Mouse (Mus musculus): ENCODE measurements around the gene Igf2r. TPM values are rescaled to one million over a fixed set of nuclear protein-coding genes. Genes with fewer than 3 reads are reported as not detected.

The Igf2r gene
- polyA plus RNA-seq, 1 experiment from 2014 or later: 21.7 TPM

- Histone ChIP-seq H3K36me3 (ENCODE audit: control insufficient read depth, insufficient read depth, low read length) (peaks cover 3% of the 10 kb centered on the region; the same call in 1 of the 2 replicates), H3K27ac (ENCODE audit: low read depth, low read length) (no peak overlapping the region), H3K4me1 (replicated peaks; ENCODE audit: control insufficient read depth, insufficient read depth, low read length) (no peaks in the 10 kb centered on the region), H3K27me3 (ENCODE audit: control insufficient read depth, insufficient read depth, low read length) (no peaks in the 10 kb centered on the region), H3K4me2 (ENCODE audit: low read depth, low read length, severe bottlenecking) (no peak overlapping the region), H3K9me3 (ENCODE audit: control insufficient read depth, low read length) (no peaks in the 10 kb centered on the region), H3K9ac (ENCODE audit: low read length) (no peak overlapping the region), H3K4me3 (ENCODE audit: low read depth, low read length) (no peak overlapping the region)
- 90% methylated on average over 7 of the region's 7 CpGs for WGBS
- no peak for DNase-seq (ENCODE audit: low spot score)
- ATAC-seq (replicated peaks; ENCODE audit: low FRiP score): no peak
Observed at GRCm38 (mm10) chr17:12718251-12718650, 51.2 kb downstream of the Igf2r start.

- DNase-seq (ENCODE audit: low spot score): no peak
- no peak overlapping the region for H3K9ac ChIP-seq (ENCODE audit: low read length)
- peaks cover 3% of the 10 kb centered on the region; the same call in 1 of the 2 replicates for H3K36me3 ChIP-seq (ENCODE audit: control insufficient read depth, insufficient read depth, low read length)
- 93% methylated on average over 4 of the region's 4 CpGs for WGBS
- H3K4me3 ChIP-seq (ENCODE audit: low read depth, low read length): no peak overlapping the region
- no peaks in the 10 kb centered on the region for H3K27me3 ChIP-seq (ENCODE audit: control insufficient read depth, insufficient read depth, low read length)
- no peak overlapping the region for H3K27ac ChIP-seq (ENCODE audit: low read depth, low read length)
- H3K4me1 ChIP-seq (replicated peaks; ENCODE audit: control insufficient read depth, insufficient read depth, low read length): no peaks in the 10 kb centered on the region
- H3K9me3 ChIP-seq (ENCODE audit: control insufficient read depth, low read length): no peaks in the 10 kb centered on the region
- ATAC-seq (replicated peaks; ENCODE audit: low FRiP score): no peak
- no peak overlapping the region for H3K4me2 ChIP-seq (ENCODE audit: low read depth, low read length, severe bottlenecking)
Observed at GRCm38 (mm10) chr17:12717445-12717844, 52.0 kb downstream of the Igf2r start.

GRCm38 (mm10) chr17:12715032-12715431, 54.4 kb downstream of the Igf2r start:
- no peak overlapping the region for H3K4me3 ChIP-seq (ENCODE audit: low read depth, low read length)
- H3K9ac ChIP-seq (ENCODE audit: low read length): no peak overlapping the region
- 88% methylated on average over 1 of the region's 1 CpGs for WGBS
- H3K4me1 ChIP-seq (replicated peaks; ENCODE audit: control insufficient read depth, insufficient read depth, low read length): no peaks in the 10 kb centered on the region
- H3K27me3 ChIP-seq (ENCODE audit: control insufficient read depth, insufficient read depth, low read length): no peaks in the 10 kb centered on the region
- H3K4me2 ChIP-seq (ENCODE audit: low read depth, low read length, severe bottlenecking): no peak overlapping the region
- no peak overlapping the region for H3K27ac ChIP-seq (ENCODE audit: low read depth, low read length)
- DNase-seq (ENCODE audit: low spot score): no peak
- ATAC-seq (replicated peaks; ENCODE audit: low FRiP score): no peak
- H3K9me3 ChIP-seq (ENCODE audit: control insufficient read depth, low read length): no peaks in the 10 kb centered on the region
- peaks cover 3% of the 10 kb centered on the region; the same call in 1 of the 2 replicates for H3K36me3 ChIP-seq (ENCODE audit: control insufficient read depth, insufficient read depth, low read length)

- Histone ChIP-seq H3K4me2 (ENCODE audit: low read depth, low read length, severe bottlenecking) (no peak overlapping the region), H3K27me3 (ENCODE audit: control insufficient read depth, insufficient read depth, low read length) (no peaks in the 10 kb centered on the region), H3K36me3 (ENCODE audit: control insufficient read depth, insufficient read depth, low read length) (peaks cover 3% of the 10 kb centered on the region; the same call in 1 of the 2 replicates), H3K4me1 (replicated peaks; ENCODE audit: control insufficient read depth, insufficient read depth, low read length) (no peaks in the 10 kb centered on the region), H3K27ac (ENCODE audit: low read depth, low read length) (no peak overlapping the region), H3K9me3 (ENCODE audit: control insufficient read depth, low read length) (no peaks in the 10 kb centered on the region), H3K4me3 (ENCODE audit: low read depth, low read length) (no peak overlapping the region), H3K9ac (ENCODE audit: low read length) (no peak overlapping the region)
- no peak for DNase-seq (ENCODE audit: low spot score)
- ATAC-seq (replicated peaks; ENCODE audit: low FRiP score): no peak
- WGBS: 90% methylated on average over 5 of the region's 5 CpGs
Observed at GRCm38 (mm10) chr17:12714080-12714561, 55.3 kb downstream of the Igf2r start.

- Histone ChIP-seq H3K27ac (ENCODE audit: low read depth, low read length) (no peak overlapping the region), H3K9ac (ENCODE audit: low read length) (no peak overlapping the region), H3K4me2 (ENCODE audit: low read depth, low read length, severe bottlenecking) (no peak overlapping the region), H3K9me3 (ENCODE audit: control insufficient read depth, low read length) (no peaks in the 10 kb centered on the region), H3K27me3 (ENCODE audit: control insufficient read depth, insufficient read depth, low read length) (no peaks in the 10 kb centered on the region), H3K4me3 (ENCODE audit: low read depth, low read length) (no peak overlapping the region), H3K36me3 (ENCODE audit: control insufficient read depth, insufficient read depth, low read length) (peaks cover 3% of the 10 kb centered on the region; the same call in 1 of the 2 replicates), H3K4me1 (replicated peaks; ENCODE audit: control insufficient read depth, insufficient read depth, low read length) (no peaks in the 10 kb centered on the region)
- WGBS: 79% methylated on average over 3 of the region's 3 CpGs
- ATAC-seq (replicated peaks; ENCODE audit: low FRiP score) (no peak), DNase-seq (ENCODE audit: low spot score) (no peak)
Observed at GRCm38 (mm10) chr17:12712993-12713392, 56.5 kb downstream of the Igf2r start.

- no peak overlapping the region for H3K4me2 ChIP-seq (ENCODE audit: low read depth, low read length, severe bottlenecking)
- no peak overlapping the region for H3K27ac ChIP-seq (ENCODE audit: low read depth, low read length)
- H3K9me3 ChIP-seq (ENCODE audit: control insufficient read depth, low read length): no peaks in the 10 kb centered on the region
- no peak overlapping the region for H3K4me3 ChIP-seq (ENCODE audit: low read depth, low read length)
- peaks cover 3% of the 10 kb centered on the region; the same call in 1 of the 2 replicates for H3K36me3 ChIP-seq (ENCODE audit: control insufficient read depth, insufficient read depth, low read length)
- no peaks in the 10 kb centered on the region for H3K27me3 ChIP-seq (ENCODE audit: control insufficient read depth, insufficient read depth, low read length)
- DNase-seq (ENCODE audit: low spot score) (no peak), ATAC-seq (replicated peaks; ENCODE audit: low FRiP score) (no peak)
- no peak overlapping the region for H3K9ac ChIP-seq (ENCODE audit: low read length)
- no peaks in the 10 kb centered on the region for H3K4me1 ChIP-seq (replicated peaks; ENCODE audit: control insufficient read depth, insufficient read depth, low read length)
Observed at GRCm38 (mm10) chr17:12712191-12712590, 57.3 kb downstream of the Igf2r start.

- ATAC-seq (replicated peaks; ENCODE audit: low FRiP score) (no peak), DNase-seq (ENCODE audit: low spot score) (no peak)
- no peaks in the 10 kb centered on the region for H3K27me3 ChIP-seq (ENCODE audit: control insufficient read depth, insufficient read depth, low read length)
- WGBS: 98% methylated on average over 2 of the region's 2 CpGs
- H3K9me3 ChIP-seq (ENCODE audit: control insufficient read depth, low read length): no peaks in the 10 kb centered on the region
- no peaks in the 10 kb centered on the region for H3K4me1 ChIP-seq (replicated peaks; ENCODE audit: control insufficient read depth, insufficient read depth, low read length)
- H3K27ac ChIP-seq (ENCODE audit: low read depth, low read length): no peak overlapping the region
- H3K9ac ChIP-seq (ENCODE audit: low read length): no peak overlapping the region
- no peaks in the 10 kb centered on the region; the same call in 1 of the 2 replicates for H3K36me3 ChIP-seq (ENCODE audit: control insufficient read depth, insufficient read depth, low read length)
- no peak overlapping the region for H3K4me3 ChIP-seq (ENCODE audit: low read depth, low read length)
- no peak overlapping the region for H3K4me2 ChIP-seq (ENCODE audit: low read depth, low read length, severe bottlenecking)
Observed at GRCm38 (mm10) chr17:12710976-12711375, 58.5 kb downstream of the Igf2r start.

GRCm38 (mm10) chr17:12710050-12710780, 59.2 kb downstream of the Igf2r start:
- Histone ChIP-seq H3K4me2 (ENCODE audit: low read depth, low read length, severe bottlenecking) (no peak overlapping the region), H3K9me3 (ENCODE audit: control insufficient read depth, low read length) (no peaks in the 10 kb centered on the region), H3K4me3 (ENCODE audit: low read depth, low read length) (no peak overlapping the region), H3K27ac (ENCODE audit: low read depth, low read length) (no peak overlapping the region), H3K9ac (ENCODE audit: low read length) (no peak overlapping the region), H3K36me3 (ENCODE audit: control insufficient read depth, insufficient read depth, low read length) (no peaks in the 10 kb centered on the region; the same call in 1 of the 2 replicates), H3K27me3 (ENCODE audit: control insufficient read depth, insufficient read depth, low read length) (no peaks in the 10 kb centered on the region), H3K4me1 (replicated peaks; ENCODE audit: control insufficient read depth, insufficient read depth, low read length) (no peaks in the 10 kb centered on the region)
- DNase-seq (ENCODE audit: low spot score) (no peak), ATAC-seq (replicated peaks; ENCODE audit: low FRiP score) (no peak)
- WGBS: 83% methylated on average over 13 of the region's 13 CpGs

- H3K9ac ChIP-seq (ENCODE audit: low read length): no peak overlapping the region
- H3K4me2 ChIP-seq (ENCODE audit: low read depth, low read length, severe bottlenecking): no peak overlapping the region
- H3K27ac ChIP-seq (ENCODE audit: low read depth, low read length): no peak overlapping the region
- no peaks in the 10 kb centered on the region; the same call in 1 of the 2 replicates for H3K36me3 ChIP-seq (ENCODE audit: control insufficient read depth, insufficient read depth, low read length)
- H3K9me3 ChIP-seq (ENCODE audit: control insufficient read depth, low read length): no peaks in the 10 kb centered on the region
- H3K4me1 ChIP-seq (replicated peaks; ENCODE audit: control insufficient read depth, insufficient read depth, low read length): no peaks in the 10 kb centered on the region
- no peak for DNase-seq (ENCODE audit: low spot score)
- no peak overlapping the region for H3K4me3 ChIP-seq (ENCODE audit: low read depth, low read length)
- no peaks in the 10 kb centered on the region for H3K27me3 ChIP-seq (ENCODE audit: control insufficient read depth, insufficient read depth, low read length)
- WGBS: 94% methylated on average over 3 of the region's 3 CpGs
- ATAC-seq (replicated peaks; ENCODE audit: low FRiP score): no peak
Observed at GRCm38 (mm10) chr17:12708398-12708797, 61.1 kb downstream of the Igf2r start.
